Mouse (Mus musculus) midbrain, embryonic 12.5 days (tissue): ENCODE data around the gene Sned1. TPM values are rescaled to one million over a fixed set of nuclear protein-coding genes. Genes with fewer than 3 reads are reported as not detected.
"Not testable (repeated sequence)": the region's sequence is repeated elsewhere in the genome, so short reads cannot be mapped to it uniquely, and the experiment has no call there.

Experiments used
- ATAC-seq: fragments of 200-750 bp; cut with Nextera tagmentation; 2 replicates; pipeline ENCODE4 v1.8.0; 2017; ENCODE audit warnings: low read depth, moderate TSS enrichment, moderate library complexity; ENCODE audit not compliant: low FRiP score
- H3K27ac ChIP-seq: fragments of 300-500 bp; sonication (generic); replicated peaks from 2 replicates; pipeline ENCODE4 v1.5.1; 2016; ENCODE audit warnings: mild to moderate bottlenecking
- H3K27me3 ChIP-seq: fragments of 300-500 bp; sonication (generic); 2 replicates; pipeline ENCODE4 v1.6.1; 2016; ENCODE audit warnings: mild to moderate bottlenecking
- H3K36me3 ChIP-seq: fragments of 300-500 bp; sonication (generic); 2 replicates; pipeline ENCODE4 v1.6.1; 2016
- H3K4me1 ChIP-seq: fragments of 300-500 bp; sonication (generic); 2 replicates; pipeline ENCODE4 v1.6.1; 2016
- H3K4me2 ChIP-seq: fragments of 300-500 bp; sonication (generic); replicated peaks from 2 replicates; pipeline ENCODE4 v1.6.1; 2016; ENCODE audit warnings: mild to moderate bottlenecking, moderate library complexity
- H3K4me3 ChIP-seq: fragments of 300-500 bp; sonication (generic); 2 replicates; pipeline ENCODE4 v1.5.1; 2016; ENCODE audit warnings: mild to moderate bottlenecking
- H3K9ac ChIP-seq: fragments of 300-500 bp; sonication (generic); replicated peaks from 2 replicates; pipeline ENCODE4 v1.6.1; 2016; ENCODE audit warnings: mild to moderate bottlenecking, moderate library complexity
- H3K9me3 ChIP-seq: fragments of 300-500 bp; sonication (generic); 2 replicates; pipeline ENCODE4 v1.6.1; 2016; ENCODE audit warnings: mild to moderate bottlenecking
- WGBS: fragments of 180-500 bp; shearing (Covaris S2); methylation state at CpG from one replicate; pipeline ENCODE4 v1.1.7; 2016; 5-methylcytosine and 5-hydroxymethylcytosine counted together
- polyA plus RNA-seq: library from polyadenylated mRNA; unstranded; fragments of >200 nt; fragmentation: Nextera tagmentation; extraction: Ambion mirVana; gene quantifications from 2 replicates; pipeline ENCODE4 v1.2.1, GENCODE M21; 2016

Sned1 gene
- 13.1 and 15.3 TPM in 2 replicates for polyA plus RNA-seq

- no peaks in the 10 kb centered on the region for H3K36me3 ChIP-seq
- no peak within 1 kb of the TSS for H3K27ac ChIP-seq
- peak within 1 kb of the TSS; percentile 49 for H3K4me3 ChIP-seq
- H3K9ac ChIP-seq: peak within 1 kb of the TSS; percentile 48
- peak; percentile 89 for ATAC-seq
- peaks cover 14% of the 10 kb centered on the region for H3K4me1 ChIP-seq
- under 1% methylated on average over 100 of the region's 100 CpGs for WGBS
- peak within 1 kb of the TSS; percentile 95 for H3K4me2 ChIP-seq
- no peaks in the 10 kb centered on the region for H3K9me3 ChIP-seq
- H3K27me3 ChIP-seq: peaks cover 58% of the 10 kb centered on the region
Observed at GRCm38 (mm10) chr1:93235576-93236544, at the start of gene Sned1. Gene Sned1, plus strand, starts transcription at chr1:93235841.

- H3K4me3 ChIP-seq: no peak overlapping the region
- H3K4me2 ChIP-seq: peak overlapping the region; percentile 19; the same call in 1 of the 2 replicates
Observed at GRCm38 (mm10) chr1:93190726-93191305, 44.8 kb upstream of the Sned1 start.

GRCm38 (mm10) chr1:93194961-93195360 lies 40.7 kb upstream of the Sned1 start:
- Histone ChIP-seq H3K4me1 (peaks cover 5% of the 10 kb centered on the region; the same call in 1 of the 2 replicates), H3K9me3 (no peaks in the 10 kb centered on the region), H3K4me2 (no peak overlapping the region), H3K27ac (no peak overlapping the region), H3K27me3 (peaks cover 16% of the 10 kb centered on the region), H3K4me3 (no peak overlapping the region), H3K9ac (no peak overlapping the region), H3K36me3 (no peaks in the 10 kb centered on the region)
- 81% methylated on average over 3 of the region's 3 CpGs for WGBS
- ATAC-seq: no peak

More at GRCm38 (mm10) chr1:93190726-93191305, 44.8 kb upstream of the Sned1 start:
- Histone ChIP-seq H3K4me1 (peaks cover 5% of the 10 kb centered on the region; the same call in 1 of the 2 replicates), H3K9ac (no peak overlapping the region), H3K27ac (no peak overlapping the region), H3K27me3 (peaks cover 31% of the 10 kb centered on the region), H3K9me3 (no peaks in the 10 kb centered on the region), H3K36me3 (no peaks in the 10 kb centered on the region)
- no peak for ATAC-seq
- 6% methylated on average over 12 of the region's 17 CpGs for WGBS

- H3K9ac ChIP-seq, ATAC-seq, H3K27ac ChIP-seq, H3K36me3 ChIP-seq, H3K9me3 ChIP-seq, H3K27me3 ChIP-seq, H3K4me3 ChIP-seq, H3K4me1 ChIP-seq, H3K4me2 ChIP-seq: not testable (repeated sequence)
- WGBS: 87% methylated on average over 2 of the region's 2 CpGs
Observed at GRCm38 (mm10) chr1:93197454-93197853, 38.2 kb upstream of the Sned1 start.

- Histone ChIP-seq H3K27ac (no peak overlapping the region), H3K4me2 (no peak overlapping the region), H3K36me3 (no peaks in the 10 kb centered on the region), H3K4me1 (no peaks in the 10 kb centered on the region), H3K27me3 (0 out of 2 replicates have a peak, but pooled peaks cover 5% of the 10 kb centered on the region), H3K9ac (no peak overlapping the region), H3K4me3 (no peak overlapping the region), H3K9me3 (no peaks in the 10 kb centered on the region)
- ATAC-seq: no peak
- WGBS: 81% methylated on average over 3 of the region's 3 CpGs
Observed at GRCm38 (mm10) chr1:93197916-93198315, 37.7 kb upstream of the Sned1 start.

- H3K36me3 ChIP-seq: no peaks in the 10 kb centered on the region
- no peak overlapping the region for H3K4me2 ChIP-seq
- no peaks in the 10 kb centered on the region for H3K9me3 ChIP-seq
- H3K4me1 ChIP-seq: peaks cover 13% of the 10 kb centered on the region
- H3K27ac ChIP-seq: no peak overlapping the region
- ATAC-seq: no peak
- WGBS: 67% methylated on average over 12 of the region's 12 CpGs
- H3K4me3 ChIP-seq: no peak overlapping the region
- H3K9ac ChIP-seq: no peak overlapping the region
- no peaks in the 10 kb centered on the region for H3K27me3 ChIP-seq
Observed at GRCm38 (mm10) chr1:93206277-93206970, 29.2 kb upstream of the Sned1 start.

GRCm38 (mm10) chr1:93207536-93208064 lies 28.0 kb upstream of the Sned1 start:
- Histone ChIP-seq H3K4me1 (peaks cover 14% of the 10 kb centered on the region), H3K36me3 (no peaks in the 10 kb centered on the region), H3K9ac (no peak overlapping the region), H3K27ac (no peak overlapping the region), H3K4me2 (no peak overlapping the region), H3K4me3 (no peak overlapping the region), H3K9me3 (no peaks in the 10 kb centered on the region), H3K27me3 (no peaks in the 10 kb centered on the region)
- no peak for ATAC-seq
- WGBS: 91% methylated on average over 4 of the region's 4 CpGs

- Histone ChIP-seq H3K27ac (no peak overlapping the region), H3K9ac (no peak overlapping the region), H3K4me2 (no peak overlapping the region), H3K9me3 (no peaks in the 10 kb centered on the region), H3K4me3 (no peak overlapping the region), H3K27me3 (no peaks in the 10 kb centered on the region), H3K36me3 (no peaks in the 10 kb centered on the region), H3K4me1 (peaks cover 21% of the 10 kb centered on the region)
- ATAC-seq: peak; percentile 39; the same call in 1 of the 2 replicates
- WGBS: 69% methylated on average over 9 of the region's 9 CpGs
Observed at GRCm38 (mm10) chr1:93210213-93210641, 25.4 kb upstream of the Sned1 start.

GRCm38 (mm10) chr1:93211019-93211418 lies 24.6 kb upstream of the Sned1 start:
- 83% methylated on average over 11 of the region's 11 CpGs for WGBS
- Histone ChIP-seq H3K27me3 (no peaks in the 10 kb centered on the region), H3K4me2 (no peak overlapping the region), H3K4me1 (peaks cover 21% of the 10 kb centered on the region), H3K36me3 (no peaks in the 10 kb centered on the region), H3K9me3 (no peaks in the 10 kb centered on the region), H3K4me3 (no peak overlapping the region), H3K27ac (no peak overlapping the region), H3K9ac (no peak overlapping the region)
- ATAC-seq: no peak

GRCm38 (mm10) chr1:93211549-93212220 lies 24.0 kb upstream of the Sned1 start:
- no peaks in the 10 kb centered on the region for H3K36me3 ChIP-seq
- no peak for ATAC-seq
- no peak overlapping the region for H3K4me2 ChIP-seq
- no peaks in the 10 kb centered on the region for H3K27me3 ChIP-seq
- H3K27ac ChIP-seq: no peak overlapping the region
- no peaks in the 10 kb centered on the region for H3K9me3 ChIP-seq
- H3K9ac ChIP-seq: no peak overlapping the region
- whole genome bisulfite sequencing: 56% methylated on average over 10 of the region's 10 CpGs
- H3K4me3 ChIP-seq: no peak overlapping the region
- H3K4me1 ChIP-seq: peaks cover 21% of the 10 kb centered on the region

- no peak overlapping the region for H3K27ac ChIP-seq
- WGBS: 81% methylated on average over 7 of the region's 7 CpGs
- peaks cover 21% of the 10 kb centered on the region for H3K4me1 ChIP-seq
- no peak overlapping the region for H3K9ac ChIP-seq
- no peak for ATAC-seq
- H3K9me3 ChIP-seq: no peaks in the 10 kb centered on the region
- no peaks in the 10 kb centered on the region for H3K36me3 ChIP-seq
- no peaks in the 10 kb centered on the region for H3K27me3 ChIP-seq
- no peak overlapping the region for H3K4me2 ChIP-seq
- no peak overlapping the region for H3K4me3 ChIP-seq
Observed at GRCm38 (mm10) chr1:93212441-93212840, 23.2 kb upstream of the Sned1 start.
